Mouse (Mus musculus): ENCODE data around the gene Klkb1.

- TF ChIP-seq CTCF (IDR thresholded peaks at IDR 0.05; ENCODE audit: insufficient read depth, low read length) = no peak
- no peak for TF ChIP-seq POLR2A (IDR thresholded peaks at IDR 0.05; ENCODE audit: borderline replicate concordance, extremely low read depth, low read depth, low read length)
These were observed 56.4 kb downstream of the Klkb1 start for GRCm38 (mm10) chr8:45238282-45238681.
